Mouse (Mus musculus) layer of hippocampus, adult 8-10 months (tissue): ENCODE data around the gene Mapk3. TPM values are rescaled to one million over a fixed set of nuclear protein-coding genes. Genes with fewer than 3 reads are reported as not detected.
"Not testable (repeated sequence)": the region's sequence is repeated elsewhere in the genome, so short reads cannot be mapped to it uniquely, and the experiment has no call there.

Experiments
- DNase-seq, 2 experiments: peaks; one replicate each; pipeline ENCODE4 v3.0.0; 2022; ENCODE audit warnings: low spot score in 2 of 2
- total RNA-seq, 4 experiments: library from RNA; stranded (reverse); gene quantifications; 2 replicates each; pipeline ENCODE4 v1.2.4; 2022

Gene Mapk3
- 100 to 1,000 TPM; 165 to 197 (median 178) TPM for total RNA-seq

DNA sequence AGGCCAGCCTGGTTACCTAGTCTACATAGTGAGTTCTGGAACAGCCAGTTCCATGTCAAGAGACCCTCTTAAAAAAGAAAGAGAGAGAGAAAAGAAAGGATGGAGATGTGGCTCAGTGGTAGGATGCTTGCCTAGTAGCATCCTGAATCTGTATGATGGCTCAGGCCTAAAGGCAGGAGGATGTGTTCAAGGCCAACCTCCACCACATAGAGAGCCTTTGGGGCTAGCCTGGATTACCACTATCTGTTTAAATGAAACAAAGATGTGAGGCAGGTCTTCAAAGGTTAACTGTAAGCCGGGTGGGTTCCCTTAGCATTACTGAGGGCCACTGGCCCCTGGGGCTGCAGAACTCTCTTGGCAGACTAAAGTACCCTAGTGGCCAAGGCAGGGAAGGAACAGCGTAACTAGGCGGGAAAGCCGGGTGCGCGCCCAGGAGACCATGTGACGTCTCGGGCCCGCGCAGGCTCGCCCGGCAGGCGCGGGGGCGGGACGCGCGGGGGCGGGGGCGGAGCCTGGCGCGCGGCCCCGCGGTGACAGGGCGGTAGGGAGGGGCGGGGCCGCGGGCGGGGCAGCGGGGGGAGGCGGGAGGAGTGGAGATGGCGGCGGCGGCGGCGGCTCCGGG, at the start of gene Mapk3:
TSS of gene Mapk3 (plus strand) at position 552 of the 622 bp plus-strand sequence.
- DNase-seq = peak; percentile 83 to 87

GRCm38 (mm10) chr7:126710266-126710665, 49.1 kb upstream of the Mapk3 start:
- DNase-seq = no peak

DNA sequence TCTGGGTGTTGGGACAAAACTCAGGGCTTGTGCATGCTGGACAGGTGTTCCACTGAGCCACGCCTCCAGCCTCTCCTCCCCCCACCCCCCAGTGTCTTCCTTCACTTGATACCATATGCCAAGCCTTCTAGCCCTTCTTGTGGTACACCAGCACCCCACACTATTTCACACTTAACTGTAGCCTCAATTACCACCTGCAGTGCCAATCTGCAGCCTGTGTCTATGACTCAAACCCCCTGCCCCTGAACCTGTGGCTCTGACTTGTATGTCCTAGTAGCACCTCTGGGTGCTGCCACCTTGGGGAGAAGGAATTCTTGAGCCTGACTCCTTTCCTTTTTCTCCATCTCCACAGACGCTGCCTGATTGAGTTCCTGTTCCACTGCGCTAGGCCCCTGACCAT, 47.5 kb upstream of the Mapk3 start:
- DNase-seq = no peak

- no peak for DNase-seq
Measured at GRCm38 (mm10) chr7:126715679-126716078, 43.7 kb upstream of the Mapk3 start.

- DNase-seq = no peak
Measured at GRCm38 (mm10) chr7:126717566-126717965, 41.8 kb upstream of the Mapk3 start.

DNA sequence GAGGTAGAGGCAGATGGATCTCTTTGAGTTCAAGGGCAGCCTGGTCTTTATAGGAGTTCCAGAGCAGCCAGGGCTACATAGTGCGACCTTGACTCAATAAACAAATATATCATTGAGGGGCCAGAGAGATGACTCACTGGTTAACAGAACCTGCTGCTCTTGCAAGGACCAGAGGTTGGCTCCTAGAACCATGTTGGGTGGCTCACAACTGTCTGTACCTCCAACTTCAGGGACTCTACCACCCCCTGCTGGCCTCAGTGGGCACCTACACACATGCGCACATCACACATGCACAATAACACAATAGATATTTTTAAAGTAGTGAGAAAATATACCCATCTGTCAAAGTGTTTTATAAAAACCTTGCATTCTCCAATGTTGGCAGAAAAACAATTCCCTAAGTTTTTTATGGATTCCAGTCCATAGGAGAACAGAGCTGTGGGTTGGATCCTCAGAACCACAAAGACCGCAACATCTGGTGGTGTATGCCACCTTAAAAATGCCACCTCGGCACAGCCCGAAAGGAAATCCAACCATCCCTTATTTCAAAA, 40.5 kb upstream of the Mapk3 start:
- DNase-seq = no peak

DNA sequence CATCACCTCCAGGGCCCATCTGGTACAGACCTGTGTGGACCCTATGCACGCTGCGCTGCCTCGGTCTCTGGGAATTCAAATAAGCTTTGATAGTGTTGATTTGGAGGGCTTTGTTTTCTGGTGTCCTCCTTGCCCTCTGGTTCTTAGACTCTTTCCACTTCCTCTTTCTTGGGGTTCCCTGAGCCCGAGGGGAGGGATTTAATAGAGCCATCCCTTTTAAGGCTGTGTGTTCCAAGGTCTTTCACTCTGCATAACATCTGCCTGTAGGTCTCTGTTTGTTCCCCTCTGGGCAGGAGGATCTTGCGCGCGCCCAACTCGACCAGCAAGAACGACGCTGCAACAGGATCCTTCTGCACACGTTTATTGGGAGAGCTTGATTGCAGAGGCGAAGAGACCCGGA, 37.8 kb upstream of the Mapk3 start:
- DNase-seq = no peak

DNA sequence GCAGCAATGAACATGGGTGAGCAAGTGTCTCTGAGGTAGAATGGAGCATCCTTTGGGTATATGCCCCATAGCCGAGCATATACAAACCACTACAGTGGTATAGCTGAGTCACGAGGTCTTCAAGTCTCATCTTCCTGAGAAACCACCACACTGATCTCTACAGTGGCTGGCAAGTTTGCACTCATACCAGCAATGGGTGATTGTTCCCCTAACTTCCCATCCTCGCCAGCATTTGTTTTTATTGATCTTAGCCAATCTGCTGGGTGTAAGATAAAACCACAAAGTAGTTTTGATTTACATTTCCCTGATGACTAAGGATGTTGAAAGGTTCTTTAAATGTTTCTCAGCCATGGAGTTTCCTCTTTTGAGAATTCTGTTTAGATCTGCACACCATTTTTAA, 34.3 kb upstream of the Mapk3 start:
- no peak for DNase-seq

GRCm38 (mm10) chr7:126725667-126726066, 33.7 kb upstream of the Mapk3 start:
- no peak for DNase-seq

GRCm38 (mm10) chr7:126730256-126730789, 29.1 kb upstream of the Mapk3 start:
- DNase-seq = not testable (repeated sequence)

GRCm38 (mm10) chr7:126736122-126736521, 23.3 kb upstream of the Mapk3 start:
- DNase-seq = no peak

DNA sequence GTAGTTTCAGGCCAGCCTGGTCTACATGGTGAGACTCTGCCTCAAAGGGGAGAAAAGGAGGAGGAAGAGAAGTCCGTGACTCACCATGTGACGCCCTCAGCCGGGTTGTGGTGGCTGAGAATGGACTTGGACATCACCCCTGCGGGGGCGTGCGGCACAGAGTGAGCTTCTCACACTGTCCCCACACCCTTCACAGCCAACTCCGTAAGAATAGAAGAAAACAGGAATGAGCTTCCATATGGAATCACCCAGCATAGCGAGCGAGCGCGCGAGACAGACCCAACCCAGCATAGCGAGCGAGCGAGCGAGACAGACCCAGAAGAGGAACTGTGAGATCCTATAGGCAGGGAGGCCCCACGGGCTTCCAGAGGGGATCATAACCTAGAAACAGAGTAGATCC, 19.9 kb upstream of the Mapk3 start:
- no peak for DNase-seq

GRCm38 (mm10) chr7:126740132-126740735, 19.2 kb upstream of the Mapk3 start:
- no peak for DNase-seq

GRCm38 (mm10) chr7:126740977-126741376, 18.4 kb upstream of the Mapk3 start:
- DNase-seq = no peak

- DNase-seq = no peak
Measured at GRCm38 (mm10) chr7:126741452-126741851, 17.9 kb upstream of the Mapk3 start.

DNA sequence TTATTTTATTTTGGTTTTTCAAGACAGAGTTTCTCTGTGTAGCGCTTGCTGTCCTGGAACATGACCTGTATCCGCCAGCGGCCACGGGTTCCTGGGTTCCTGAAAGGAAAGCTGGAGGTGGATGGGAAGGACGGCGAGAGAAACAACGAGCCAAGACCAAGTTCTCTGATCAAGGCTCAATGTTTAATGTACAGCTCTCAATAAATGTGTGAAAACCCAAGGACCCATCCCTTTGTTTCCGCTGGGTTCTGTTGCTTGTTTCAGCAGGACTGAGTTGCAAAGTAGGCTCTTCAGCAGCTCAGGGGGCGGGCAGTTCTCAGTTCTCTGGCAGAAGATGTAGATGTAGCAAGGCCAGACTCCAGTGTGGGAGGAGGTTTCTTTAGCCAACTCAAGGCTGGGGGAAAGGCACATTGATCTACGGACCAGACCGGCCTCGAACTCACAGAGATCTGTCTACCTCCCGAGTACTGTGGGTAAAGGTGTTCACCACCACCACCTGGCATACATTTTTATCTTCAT, 17.4 kb upstream of the Mapk3 start:
- no peak for DNase-seq

- no peak for DNase-seq
Measured at GRCm38 (mm10) chr7:126746066-126746465, 13.3 kb upstream of the Mapk3 start.

GRCm38 (mm10) chr7:126746798-126747197, 12.6 kb upstream of the Mapk3 start:
- no peak for DNase-seq

- no peak for DNase-seq
Measured at GRCm38 (mm10) chr7:126748824-126749223, 10.6 kb upstream of the Mapk3 start.

GRCm38 (mm10) chr7:126749582-126750343, 9.6 kb upstream of the Mapk3 start:
- no peak for DNase-seq

DNA sequence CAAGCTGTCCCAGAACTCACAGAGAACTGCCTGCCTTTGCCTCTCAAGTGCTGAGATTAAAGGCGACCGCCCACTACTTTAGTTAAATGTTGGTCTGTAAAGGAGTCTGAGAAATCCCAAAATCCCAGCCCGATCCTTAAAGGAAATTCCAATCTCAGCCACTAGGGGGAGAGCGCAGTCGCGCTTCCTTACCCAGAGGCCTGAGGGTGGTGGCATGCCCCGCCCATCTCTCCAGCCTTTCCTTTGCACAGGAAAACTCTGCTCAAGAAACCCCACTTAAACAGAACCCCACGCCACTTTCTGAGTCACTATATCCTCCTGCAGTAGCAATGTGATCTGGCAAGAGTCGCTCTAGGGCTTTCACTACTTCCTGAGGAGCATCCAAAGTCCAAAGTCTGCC, 4.5 kb upstream of the Mapk3 start:
- DNase-seq = peak in 1 of 2 experiments; percentile 74

GRCm38 (mm10) chr7:126758539-126758938, 862 bp upstream of the Mapk3 start:
- no peak for DNase-seq
